Mouse (Mus musculus) v-Abl transformed pro-B cells (cell line): ENCODE results near the gene Limd2.

ENCODE experiments used
- in situ Hi-C, 2 experiments: fragments of 400-800 bp; cut with MboI; formaldehyde crosslinking; loops; one replicate each; pipeline ENCODE4 v1.15.1; 2025; ENCODE audit not compliant: unreplicated experiment in 2 of 2

The Limd2 gene

DNA sequence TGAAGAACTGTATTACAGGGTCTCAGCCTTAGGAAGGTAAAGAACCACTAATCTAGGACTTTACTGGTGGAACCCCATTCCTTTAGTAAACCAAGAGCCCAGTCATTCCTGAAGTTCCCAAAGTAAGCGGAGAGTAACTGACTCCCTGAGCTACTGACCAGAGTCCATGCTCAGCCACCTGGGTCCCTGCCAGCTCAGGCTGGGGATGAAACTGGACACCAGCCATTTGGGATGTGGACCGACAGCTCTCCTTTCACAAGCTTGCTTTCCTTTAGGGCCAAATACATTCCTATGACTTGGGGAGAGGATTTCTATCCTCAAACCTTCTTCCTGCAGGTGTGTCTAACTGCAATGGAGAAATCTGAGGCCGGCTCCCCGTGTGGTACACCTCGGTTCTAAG, 13.7 kb upstream of the Limd2 start:
- in situ Hi-C loops: no loop called here

DNA sequence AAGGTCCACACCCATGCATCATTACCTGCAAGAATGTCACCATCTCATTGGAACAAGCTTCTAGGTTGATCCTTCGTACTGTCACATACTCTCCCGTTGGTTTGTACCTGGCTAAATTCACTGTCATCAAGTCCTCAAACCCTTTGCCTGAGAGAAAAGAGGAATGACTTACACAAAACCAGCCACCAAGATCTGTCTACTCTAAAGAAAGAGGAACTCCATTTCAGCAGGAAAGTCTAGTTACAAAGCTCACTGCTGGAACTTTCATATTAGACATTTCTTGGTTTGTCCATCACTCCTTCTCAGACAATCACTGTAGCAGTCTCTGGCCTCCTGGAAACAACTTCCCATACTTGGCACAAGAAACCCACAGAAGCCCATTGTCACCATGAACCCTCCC, 12.6 kb upstream of the Limd2 start:
- in situ Hi-C loops: no loop called here

DNA sequence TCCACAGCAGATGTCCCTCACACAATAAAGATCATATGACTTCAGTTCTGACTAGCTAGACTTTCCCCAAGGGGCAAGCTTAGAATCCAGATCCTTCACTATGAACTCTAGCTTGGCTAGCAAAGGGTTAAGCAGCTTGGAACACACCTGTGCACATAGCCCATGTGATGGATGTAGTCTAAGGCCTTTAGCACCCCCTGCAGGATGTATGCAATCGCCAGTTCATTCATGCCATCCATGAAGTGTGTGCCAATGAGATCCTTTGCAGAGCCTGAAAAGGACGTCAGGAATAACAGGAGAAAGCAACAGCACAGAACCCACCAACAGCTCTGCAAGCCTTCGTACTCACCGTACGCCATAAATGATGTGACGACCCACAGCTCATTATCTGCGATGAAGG, 10.1 kb upstream of the Limd2 start:
- in situ Hi-C loops: no loop called here

DNA sequence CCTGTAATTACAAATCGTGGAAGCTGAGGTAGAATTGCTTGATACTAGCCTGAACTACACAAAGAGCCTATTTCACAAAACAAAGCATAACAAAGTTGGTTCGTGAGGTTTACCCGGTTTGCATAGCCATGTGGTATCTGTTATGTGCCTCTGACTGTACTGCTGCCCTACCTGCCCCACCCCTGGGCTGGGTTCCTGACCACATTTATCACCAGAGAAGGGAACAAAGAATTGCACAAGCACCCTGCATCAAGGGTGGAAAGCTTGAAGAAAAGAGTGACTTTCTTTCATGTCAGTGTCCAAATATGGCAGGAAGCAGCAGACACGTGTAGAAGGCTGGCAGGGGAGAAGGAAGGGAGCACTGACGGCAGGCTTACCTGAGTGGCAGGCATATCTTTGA, 6.8 kb upstream of the Limd2 start:
- in situ Hi-C loops: loop anchor here in 1 of 2 experiments (10.0 kb wide), 1 partner anchor 227 kb away; no protein-coding TSS in a partner anchor

DNA sequence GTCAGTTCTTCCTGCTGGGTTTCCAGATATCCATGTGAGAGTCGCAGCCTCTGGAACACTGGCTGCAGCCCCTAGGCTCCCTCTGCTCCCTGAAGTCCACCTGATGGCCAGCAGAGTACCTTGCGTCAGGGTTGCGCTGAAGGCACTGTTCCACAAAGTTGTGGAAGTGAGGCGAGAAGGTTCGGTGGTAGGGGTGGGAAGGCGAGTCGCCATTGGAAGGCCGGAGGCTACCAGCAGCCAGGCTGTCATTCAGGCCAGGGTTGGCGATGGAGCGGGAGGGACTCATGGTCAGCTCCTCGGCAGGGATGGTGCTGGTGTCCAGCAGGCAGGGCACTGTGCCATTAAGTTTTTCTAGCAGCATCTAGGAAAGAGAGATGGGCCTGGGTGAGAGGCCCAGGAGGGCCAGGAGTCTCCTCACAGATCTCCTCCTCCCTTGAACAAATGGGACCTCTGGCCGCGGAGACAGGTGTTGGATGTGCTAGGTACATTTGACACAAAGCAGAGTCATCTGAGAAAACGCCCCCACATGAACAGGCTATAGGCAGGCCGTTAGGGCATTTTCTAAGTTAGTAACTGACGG, 4.0 kb upstream of the Limd2 start:
- in situ Hi-C loops: loop anchor here in 1 of 2 experiments (10.0 kb wide), 1 partner anchor 230 kb away; no protein-coding TSS in a partner anchor

DNA sequence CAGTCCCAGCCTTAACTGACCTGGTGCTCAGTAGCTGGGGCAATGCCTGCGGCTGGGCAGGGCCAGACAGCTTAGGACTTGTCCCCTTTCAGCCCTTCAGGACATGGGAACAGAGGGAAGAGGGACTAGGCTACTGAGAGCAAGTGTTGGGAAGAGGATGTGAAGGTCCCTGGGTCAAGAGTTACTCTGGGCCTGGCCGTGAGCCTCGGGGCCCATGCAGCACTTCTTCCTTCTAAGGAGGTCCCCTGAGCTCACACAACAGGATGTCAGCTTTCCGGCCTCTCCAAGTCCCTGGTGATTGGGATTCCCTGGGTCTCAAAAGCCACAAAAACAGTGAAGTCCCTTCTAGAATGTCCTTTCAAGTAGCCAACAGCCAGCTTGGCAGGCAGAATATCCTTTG, 2.9 kb upstream of the Limd2 start:
- in situ Hi-C loops: loop anchor here in 1 of 2 experiments (10.0 kb wide), 1 partner anchor 231 kb away; no protein-coding TSS in a partner anchor

DNA sequence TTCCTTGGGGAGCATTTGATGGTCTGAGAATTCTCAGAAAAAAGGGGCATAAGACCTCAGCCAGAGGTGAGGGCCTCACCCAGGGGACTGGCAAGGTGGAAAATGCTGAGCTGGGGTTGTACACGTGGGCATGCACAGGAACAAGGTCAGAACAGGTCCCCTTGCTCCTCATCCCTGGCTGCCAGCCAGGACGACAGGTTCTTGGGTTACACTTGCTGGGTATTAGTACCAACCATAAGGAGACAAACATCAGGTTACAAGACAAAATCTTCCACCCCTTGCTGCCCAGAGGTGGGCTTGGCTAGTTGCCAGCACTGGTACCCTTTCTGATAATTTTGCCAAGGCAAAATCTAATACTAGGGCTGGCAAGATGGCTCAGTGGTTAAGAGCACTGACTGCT, 1.6 kb upstream of the Limd2 start:
- in situ Hi-C loops: loop anchor here in 1 of 2 experiments (10.0 kb wide), 1 partner anchor 233 kb away; no protein-coding TSS in a partner anchor

DNA sequence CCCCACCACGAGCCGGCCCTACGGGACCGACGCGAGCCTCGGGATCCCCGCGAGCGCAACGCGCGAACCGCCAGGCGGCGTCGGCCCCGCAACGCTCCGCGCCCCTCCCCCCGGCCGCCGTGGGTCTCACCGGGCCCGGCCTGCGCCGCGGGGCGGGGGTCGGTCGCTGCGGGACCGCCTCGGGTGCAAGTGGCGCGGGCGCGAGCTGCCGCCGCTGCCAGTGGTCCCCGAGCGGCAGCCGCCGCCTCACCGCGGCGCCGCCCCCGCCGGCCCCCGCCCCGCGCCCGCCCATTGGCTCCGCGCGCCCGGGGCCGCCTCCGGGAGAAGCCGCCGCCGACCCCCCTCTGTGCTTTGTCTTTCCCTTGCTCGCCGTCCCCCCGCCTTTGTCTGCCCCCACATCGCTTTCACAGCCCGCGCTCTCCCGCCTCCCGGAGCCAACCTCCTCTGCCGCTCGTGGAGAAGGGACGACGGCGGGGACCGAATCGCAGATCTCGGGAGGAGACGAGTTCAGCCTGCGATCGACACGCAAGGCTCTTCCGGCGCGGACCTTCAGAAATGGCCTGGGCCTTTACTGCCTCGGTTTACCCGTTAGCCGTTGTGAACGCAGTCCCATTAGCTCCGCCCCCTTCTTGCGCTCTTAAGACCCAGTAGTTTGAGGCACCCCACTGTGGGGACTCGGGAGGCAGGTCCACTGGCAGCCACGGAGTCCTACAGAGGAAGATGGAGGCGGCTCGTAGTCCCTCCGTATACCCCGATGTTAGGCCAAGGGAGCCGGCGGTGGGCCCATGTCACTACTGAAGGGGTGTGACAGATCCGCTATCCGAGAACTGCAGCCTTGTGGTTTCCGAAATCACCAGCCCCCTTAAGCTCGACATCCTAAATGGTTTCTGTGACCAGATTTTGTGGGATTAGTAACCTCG, 479 bp downstream of the Limd2 start:
- in situ Hi-C loops: loop anchor here (10.0 kb wide), 4 partner anchors 75 to 235 kb away; no protein-coding TSS in a partner anchor

DNA sequence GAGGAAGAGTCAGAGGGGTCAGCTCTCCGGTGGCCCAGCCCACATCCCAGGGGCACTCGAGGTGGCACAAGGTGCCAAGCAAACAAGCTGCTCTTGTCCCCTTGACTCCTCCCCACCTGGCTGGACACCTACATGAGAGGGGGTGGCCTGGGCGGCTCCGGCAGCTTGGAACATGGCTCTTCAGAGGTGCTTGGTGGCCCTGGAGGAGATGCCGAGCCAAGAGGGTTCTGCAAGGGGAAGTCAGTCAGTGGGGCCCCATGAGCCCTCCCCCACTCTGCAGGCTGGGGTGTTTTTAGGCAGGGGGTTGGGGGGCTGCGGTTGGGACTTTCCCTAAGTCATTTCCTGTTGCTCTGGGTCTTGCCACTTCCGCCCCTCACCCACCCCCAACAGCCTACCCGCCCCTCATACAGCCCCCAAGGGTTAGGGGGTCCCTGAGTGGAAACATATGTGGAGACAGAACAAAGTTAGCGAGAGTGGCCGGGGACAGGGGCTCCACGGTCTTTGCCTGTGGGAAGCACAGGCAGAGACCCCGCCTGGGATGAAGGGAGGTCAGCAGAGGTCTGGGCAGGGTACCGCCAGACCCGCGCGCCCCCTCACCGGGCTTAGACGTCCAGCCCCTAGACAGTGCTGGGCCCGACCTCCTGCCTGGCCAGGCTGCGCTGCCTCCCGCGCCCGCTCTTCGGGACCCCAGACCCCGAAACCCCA, 1.3 kb downstream of the Limd2 start:
- in situ Hi-C loops: loop anchor here (10.0 kb wide), 3 partner anchors 75 to 165 kb away; no protein-coding TSS in a partner anchor

DNA sequence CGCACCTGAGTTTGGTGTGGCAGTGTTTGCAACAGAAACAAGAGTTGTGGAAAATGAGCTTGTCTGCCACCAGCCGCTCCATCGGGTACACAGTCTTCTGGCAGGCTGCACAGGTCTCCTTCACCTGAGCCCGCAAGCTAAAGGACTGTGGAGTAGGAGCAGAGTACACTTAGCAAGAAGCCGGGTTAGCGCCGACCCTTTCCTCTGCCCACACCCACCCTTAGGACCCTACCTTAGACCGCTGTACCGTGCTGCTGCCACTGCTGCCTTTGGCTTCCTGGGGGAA, 1.8 kb downstream of the Limd2 start:
- in situ Hi-C loops: loop anchor here (10.0 kb wide), 3 partner anchors 76 to 166 kb away; no protein-coding TSS in a partner anchor

DNA sequence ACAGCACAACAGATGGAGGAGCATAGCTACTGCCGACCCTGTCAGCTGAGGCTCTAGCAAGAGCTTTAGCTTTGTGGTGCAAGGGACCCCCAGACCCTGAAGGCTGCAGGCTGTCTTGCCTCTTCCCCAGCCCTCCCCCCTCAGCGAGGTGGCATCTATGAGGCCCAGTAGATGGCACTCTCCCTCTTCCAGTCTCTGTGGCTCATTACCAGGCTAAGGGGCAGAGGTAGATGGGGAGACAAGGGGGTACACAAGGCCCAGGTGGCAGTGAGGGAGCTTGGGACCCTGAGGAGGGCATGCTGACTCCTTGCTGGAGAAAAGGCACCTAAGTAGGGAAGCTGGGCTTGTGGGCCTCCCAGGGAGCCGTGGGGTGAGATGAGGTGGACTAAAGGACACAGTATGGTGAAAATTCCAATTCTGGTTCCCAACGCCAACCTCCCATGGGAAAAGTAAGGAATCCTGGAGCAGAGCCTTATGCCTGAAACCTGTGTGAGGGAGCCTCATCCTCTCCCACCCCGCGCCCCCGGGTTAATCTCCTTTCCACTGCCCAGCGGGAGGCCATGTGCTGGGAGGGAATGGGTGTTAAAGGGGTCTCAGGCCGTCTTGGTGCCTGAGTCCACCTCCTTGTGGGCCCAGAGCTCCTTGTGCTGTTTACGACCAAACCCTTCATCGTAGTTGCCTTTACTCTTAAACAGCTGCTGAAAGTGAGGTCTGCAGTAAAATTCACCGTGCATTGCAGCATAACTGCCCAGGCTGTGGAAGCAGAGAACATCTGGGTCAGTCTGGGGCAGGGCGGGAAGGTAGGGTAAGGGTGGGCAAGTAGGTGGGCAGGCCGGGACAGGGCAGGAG, 2.4 kb downstream of the Limd2 start:
- in situ Hi-C loops: loop anchor here (10.0 kb wide), 3 partner anchors 76 to 166 kb away; no protein-coding TSS in a partner anchor

DNA sequence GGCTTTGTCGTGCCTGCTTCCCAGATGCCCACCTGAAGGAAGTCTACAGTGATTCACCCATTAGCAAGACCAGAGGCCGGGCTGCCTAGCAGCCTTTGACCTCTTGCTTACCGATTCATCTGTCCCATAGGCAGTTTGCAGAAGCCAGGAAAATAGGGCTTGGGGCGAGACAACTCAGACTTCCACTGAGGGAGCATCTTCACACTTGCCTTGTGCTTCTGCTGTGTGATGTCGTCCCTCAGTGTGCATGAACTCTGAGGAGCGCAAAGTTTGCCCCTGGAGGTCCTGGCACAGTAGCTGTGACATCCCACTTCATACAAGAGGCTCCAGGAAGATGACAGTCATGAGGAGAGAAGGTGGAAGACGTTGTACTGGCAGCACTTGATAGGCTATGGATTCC, 3.5 kb downstream of the Limd2 start:
- in situ Hi-C loops: loop anchor here (10.0 kb wide), 3 partner anchors 78 to 168 kb away; no protein-coding TSS in a partner anchor

DNA sequence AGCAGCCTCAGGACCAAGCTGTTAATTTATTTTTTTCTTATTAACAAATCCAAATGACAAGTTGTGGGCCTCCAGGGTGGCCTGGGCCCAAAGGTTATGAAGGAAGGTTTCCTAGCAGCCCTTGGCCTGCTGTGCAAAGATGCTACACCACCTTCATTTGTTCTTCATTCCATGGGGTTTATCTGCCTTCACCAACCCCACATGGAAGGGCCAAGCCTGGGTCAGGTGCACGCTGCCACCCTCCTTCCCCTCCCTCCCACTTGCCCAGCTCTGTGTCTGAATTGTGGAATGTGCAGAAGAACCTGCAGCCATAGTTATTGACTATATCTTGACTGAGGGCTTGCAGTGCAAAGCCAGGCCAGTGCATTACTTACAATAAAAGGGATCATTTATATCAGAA, 4.4 kb downstream of the Limd2 start:
- in situ Hi-C loops: loop anchor here (10.0 kb wide), 3 partner anchors 79 to 169 kb away; no protein-coding TSS in a partner anchor

DNA sequence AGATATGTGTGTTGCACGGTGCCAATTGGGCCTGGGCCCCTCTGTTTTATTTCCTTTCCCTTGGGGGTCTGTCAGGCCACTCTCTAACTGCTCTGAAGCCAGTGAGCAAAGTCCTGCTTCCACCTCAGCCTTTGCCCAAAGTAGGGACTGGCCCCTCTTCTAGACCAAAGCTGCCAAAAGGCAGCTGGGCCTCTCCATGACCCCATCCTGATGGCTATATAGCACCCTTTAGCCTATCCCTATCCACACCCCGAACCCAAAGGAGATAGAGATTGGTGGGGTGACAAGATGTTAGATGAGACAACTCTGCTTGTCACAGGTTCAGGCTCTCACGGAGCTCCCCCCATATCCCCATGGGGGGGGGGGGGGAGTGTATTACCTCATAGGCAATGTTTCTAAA, 4.9 kb downstream of the Limd2 start:
- in situ Hi-C loops: loop anchor here (10.0 kb wide), 3 partner anchors 79 to 169 kb away; no protein-coding TSS in a partner anchor

DNA sequence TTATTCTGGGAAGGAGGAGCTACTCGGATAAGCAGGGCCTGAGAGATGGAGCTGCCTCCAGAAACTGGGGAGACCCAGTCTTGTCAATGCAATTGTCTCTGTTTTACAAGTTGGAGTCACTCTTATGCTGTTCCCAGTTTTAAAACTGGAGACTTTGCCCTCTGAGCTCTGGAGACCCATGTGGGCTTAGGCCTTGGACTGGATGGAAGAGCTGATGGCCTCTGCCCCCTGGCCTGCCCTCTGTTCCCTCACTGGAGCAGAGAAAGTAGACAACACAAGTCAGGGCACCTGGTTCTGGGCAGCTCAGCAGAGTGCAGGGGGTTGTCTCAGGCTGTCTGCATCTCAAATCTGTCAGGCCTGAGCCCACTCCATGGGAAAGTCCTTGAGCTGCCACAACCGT, 5.9 kb downstream of the Limd2 start:
- in situ Hi-C loops: loop anchor here (10.0 kb wide), 3 partner anchors 80 to 170 kb away; no protein-coding TSS in a partner anchor

DNA sequence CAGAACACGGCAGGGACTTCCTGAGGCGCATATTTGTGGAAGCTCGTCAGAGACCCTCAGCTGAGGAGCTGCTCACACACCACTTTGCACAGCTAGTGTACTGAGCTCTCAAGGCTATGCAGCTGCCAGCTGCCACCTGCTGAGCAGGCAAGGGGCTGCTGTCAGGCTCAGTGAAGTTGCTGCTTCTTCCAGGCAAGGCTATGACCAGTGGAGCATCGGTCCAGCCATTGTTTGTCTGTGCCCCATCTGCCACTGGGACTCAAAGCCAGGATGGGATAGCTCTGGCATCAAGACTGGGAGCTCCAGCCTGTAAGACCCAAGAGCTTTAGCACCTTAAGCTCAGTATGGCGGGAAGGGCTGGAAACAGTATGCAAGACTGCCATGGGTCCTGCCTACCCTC, 6.6 kb downstream of the Limd2 start:
- in situ Hi-C loops: loop anchor here (10.0 kb wide), 3 partner anchors 81 to 171 kb away; no protein-coding TSS in a partner anchor

DNA sequence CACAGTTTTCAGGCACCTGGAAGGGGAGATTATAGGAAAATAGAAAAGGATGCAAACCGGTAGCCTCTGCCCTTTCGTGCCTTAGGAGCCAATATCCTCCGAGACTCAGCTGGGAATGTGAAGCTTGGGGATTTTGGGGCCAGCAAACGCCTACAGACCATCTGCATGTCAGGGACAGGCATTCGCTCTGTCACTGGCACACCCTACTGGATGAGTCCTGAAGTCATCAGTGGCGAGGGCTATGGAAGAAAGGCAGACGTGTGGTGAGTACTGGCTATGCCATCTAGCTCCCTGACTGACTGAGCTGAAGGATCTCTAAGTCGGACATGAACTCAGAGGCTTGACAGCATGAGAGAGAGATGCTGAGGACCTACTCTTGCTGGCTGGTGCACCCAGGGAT, 8.5 kb downstream of the Limd2 start:
- in situ Hi-C loops: loop anchor here (10.0 kb wide), 3 partner anchors 83 to 173 kb away; no protein-coding TSS in a partner anchor

DNA sequence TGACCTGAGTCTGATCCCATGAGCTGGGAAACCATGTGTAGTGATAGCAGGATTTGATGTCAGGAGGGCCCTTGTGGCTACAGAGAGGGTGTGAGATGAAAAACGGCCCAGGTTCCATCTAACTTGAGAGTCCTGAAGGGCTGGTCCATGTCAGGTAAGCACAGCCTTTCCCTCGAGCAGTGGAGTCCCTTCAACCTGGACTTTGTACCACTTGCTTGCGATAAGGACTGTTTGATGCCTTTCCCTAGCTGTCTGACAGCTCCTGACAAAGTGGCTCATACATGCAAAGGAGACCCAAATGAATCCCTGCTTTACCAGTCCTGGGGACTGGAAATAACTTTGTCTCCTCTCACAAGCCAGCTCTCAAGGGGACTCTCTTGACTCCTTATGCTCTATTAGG, 9.4 kb downstream of the Limd2 start:
- in situ Hi-C loops: loop anchor here (10.0 kb wide), 3 partner anchors 84 to 174 kb away; no protein-coding TSS in a partner anchor
